Mouse (Mus musculus): ENCODE results near the gene Tmeff2. TPM values are rescaled to one million over a fixed set of nuclear protein-coding genes. Genes with fewer than 3 reads are reported as not detected.
A peak's percentile ranks its signal among the peaks of the same experiment; 100 is the strongest.
"Not testable (repeated sequence)": the region's sequence is repeated elsewhere in the genome, so short reads cannot be mapped to it uniquely, and the experiment has no call there.

Gene Tmeff2
- total RNA-seq (2014; rRNA removed) = 37.2 and 38.9 TPM in 2 replicates
- polyA plus RNA-seq (2015; fragmentation: Nextera tagmentation; extraction: Ambion mirVana) = 47.8 and 67.7 TPM in 2 replicates

DNA sequence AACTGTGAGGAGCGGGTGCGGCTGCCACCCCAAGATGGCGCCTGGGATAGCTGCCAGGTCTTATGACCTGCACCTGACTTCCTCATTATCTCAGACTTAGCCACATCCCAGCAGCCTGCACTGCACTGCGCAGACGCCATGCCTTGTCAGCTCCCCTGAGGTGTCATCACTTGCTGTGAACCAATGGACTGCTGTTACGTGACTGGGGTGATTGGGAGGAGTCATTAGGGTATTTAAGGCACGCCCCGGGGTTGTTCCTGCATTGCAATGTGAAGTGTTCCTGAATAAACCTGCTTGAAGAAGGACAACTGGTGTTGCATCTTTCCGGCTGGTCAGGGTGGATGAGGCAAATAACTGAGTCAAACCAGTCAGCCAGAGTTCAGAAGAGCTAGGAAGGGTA is at the start of gene Tmeff2:
Gene Tmeff2, plus strand, starts transcription at position 262 of the 400 bp plus-strand sequence.
- not testable (repeated sequence) for H3K4me3 ChIP-seq (ENCODE audit: low read depth, low read length); ATAC-seq; DNase-seq; H3K36me3 ChIP-seq (ENCODE audit: insufficient read depth); H3K27me3 ChIP-seq (ENCODE audit: insufficient read depth, low read length); H3K9me3 ChIP-seq (ENCODE audit: low read length); H3K27ac ChIP-seq (ENCODE audit: low read depth, low read length); H3K4me2 ChIP-seq (ENCODE audit: low read depth); H3K4me1 ChIP-seq (ENCODE audit: insufficient read depth); H3K9ac ChIP-seq
- 86% methylated on average over 9 of the region's 9 CpGs for WGBS

DNA sequence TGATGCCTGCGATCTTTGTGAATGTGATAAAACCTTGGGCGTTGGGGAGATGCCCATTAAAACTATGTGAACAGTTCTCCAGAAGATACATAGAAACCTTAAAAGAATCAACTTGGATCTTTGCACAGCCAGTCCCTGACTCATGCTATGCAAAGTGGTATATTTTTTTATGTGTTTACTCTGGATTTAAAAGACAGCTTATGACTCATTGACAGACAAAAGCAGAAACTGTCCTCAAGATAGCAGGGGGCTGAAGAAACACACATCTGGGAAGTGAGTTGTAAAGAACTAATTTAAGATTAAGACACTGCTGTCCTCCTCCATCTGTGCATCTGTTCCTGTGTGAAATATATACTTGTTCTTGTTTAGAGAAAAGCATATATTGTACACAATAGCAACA is 38.9 kb upstream of the Tmeff2 start:
- ATAC-seq = no peak
- Histone ChIP-seq H3K36me3 (ENCODE audit: insufficient read depth) (no peaks in the 10 kb centered on the region), H3K9ac (no peak overlapping the region), H3K4me2 (ENCODE audit: low read depth) (no peak overlapping the region), H3K9me3 (ENCODE audit: low read length) (no peaks in the 10 kb centered on the region), H3K27me3 (ENCODE audit: insufficient read depth, low read length) (no peaks in the 10 kb centered on the region), H3K4me3 (ENCODE audit: low read depth, low read length) (no peak overlapping the region), H3K27ac (ENCODE audit: low read depth, low read length) (no peak overlapping the region), H3K4me1 (ENCODE audit: insufficient read depth) (no peaks in the 10 kb centered on the region)
- TF ChIP-seq CTCF (IDR thresholded peaks at IDR 0.05; ENCODE audit: low read depth) = no peak
- WGBS = 91% methylated on average over 2 of the region's 2 CpGs
- DNase-seq = no peak

GRCm38 (mm10) chr1:50897696-50898095 is 2.8 kb upstream of the Tmeff2 start:
- WGBS = 22% methylated on average over 6 of the region's 6 CpGs
- no peaks in the 10 kb centered on the region for H3K4me1 ChIP-seq (ENCODE audit: insufficient read depth)
- no peak overlapping the region for H3K4me2 ChIP-seq (ENCODE audit: low read depth)
- H3K9me3 ChIP-seq (ENCODE audit: low read length) = no peaks in the 10 kb centered on the region
- no peak overlapping the region for H3K4me3 ChIP-seq (ENCODE audit: low read depth, low read length)
- no peak overlapping the region for H3K9ac ChIP-seq
- ATAC-seq = peak; percentile 45; the same call in 1 of the 2 replicates
- DNase-seq = peak; percentile 11
- no peaks in the 10 kb centered on the region for H3K27me3 ChIP-seq (ENCODE audit: insufficient read depth, low read length)
- H3K27ac ChIP-seq (ENCODE audit: low read depth, low read length) = no peak overlapping the region
- TF ChIP-seq CTCF (IDR thresholded peaks at IDR 0.05; ENCODE audit: low read depth) = no peak
- H3K36me3 ChIP-seq (ENCODE audit: insufficient read depth) = no peaks in the 10 kb centered on the region

DNA sequence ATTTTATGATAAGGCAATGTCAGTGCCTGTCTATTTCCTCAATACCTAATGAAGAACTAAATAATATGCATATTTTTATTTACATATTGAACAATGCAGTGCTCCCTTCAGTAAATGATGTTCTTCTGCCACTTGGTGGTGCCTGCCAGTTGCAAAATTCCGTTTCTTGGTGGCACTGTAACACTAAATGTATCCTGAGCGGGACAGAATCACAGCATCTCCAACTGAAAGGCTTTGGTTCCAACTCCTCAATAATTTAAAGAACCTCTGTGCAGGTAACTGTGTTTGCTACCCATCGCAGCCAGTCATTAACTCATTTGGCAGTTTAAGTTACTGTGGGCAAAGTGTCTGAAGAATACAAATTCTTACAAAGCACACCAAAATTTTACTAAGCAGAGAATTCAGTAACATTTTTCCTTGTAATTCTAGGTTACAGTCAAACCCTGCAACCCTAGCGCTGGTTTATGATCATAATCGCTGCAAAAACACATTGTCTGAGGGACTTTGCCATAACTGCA is 24.4 kb downstream of the Tmeff2 start:
- DNase-seq (peak; percentile 81), ATAC-seq (no peak)
- H3K36me3 ChIP-seq (ENCODE audit: insufficient read depth) = no peaks in the 10 kb centered on the region
- peak overlapping the region; percentile 83 for H3K9ac ChIP-seq
- peak overlapping the region; percentile 90 for H3K4me3 ChIP-seq (ENCODE audit: low read depth, low read length)
- H3K4me2 ChIP-seq (ENCODE audit: low read depth) = peak overlapping the region; percentile 93
- peak; percentile 75 for TF ChIP-seq CTCF (IDR thresholded peaks at IDR 0.05; ENCODE audit: low read depth)
- WGBS = 25% methylated on average over 5 of the region's 5 CpGs
- H3K4me1 ChIP-seq (ENCODE audit: insufficient read depth) = no peaks in the 10 kb centered on the region
- no peaks in the 10 kb centered on the region for H3K9me3 ChIP-seq (ENCODE audit: low read length)
- H3K27me3 ChIP-seq (ENCODE audit: insufficient read depth, low read length) = no peaks in the 10 kb centered on the region
- peak overlapping the region; percentile 92 for H3K27ac ChIP-seq (ENCODE audit: low read depth, low read length)

DNA sequence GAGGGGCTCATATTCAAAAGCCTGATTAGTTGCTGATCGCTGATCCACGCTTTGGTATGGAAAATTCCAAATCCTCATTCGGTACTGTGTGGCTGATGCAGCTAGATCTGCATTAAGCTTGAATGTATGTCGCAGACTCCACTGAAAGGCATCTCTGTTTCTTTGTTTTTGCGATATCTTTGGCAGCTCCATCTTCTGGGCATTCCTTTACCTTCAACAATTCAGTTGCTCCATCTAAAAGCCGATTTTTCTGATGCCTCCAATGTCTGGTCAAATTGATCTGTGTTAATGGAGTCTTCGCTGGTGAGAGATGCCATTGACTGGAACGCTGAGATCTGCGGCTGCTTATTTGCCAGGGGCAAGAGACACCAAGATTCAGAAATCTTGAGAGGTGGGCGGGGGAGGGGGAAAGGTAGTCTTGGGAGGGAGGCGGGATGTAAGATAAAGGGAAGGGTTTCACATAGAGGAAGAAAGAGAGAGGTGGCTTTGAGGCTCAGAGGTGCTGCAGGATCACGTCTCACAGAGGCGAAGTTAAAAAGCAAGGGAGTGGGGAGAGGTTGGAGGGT is 25.0 kb downstream of the Tmeff2 start:
- no peaks in the 10 kb centered on the region for H3K9me3 ChIP-seq (ENCODE audit: low read length)
- ATAC-seq = no peak
- H3K36me3 ChIP-seq (ENCODE audit: insufficient read depth) = no peaks in the 10 kb centered on the region
- H3K9ac ChIP-seq = peak overlapping the region; percentile 83
- WGBS = 3% methylated on average over 13 of the region's 13 CpGs
- peak; percentile 78 for DNase-seq
- peak; percentile 27; the same call in 1 of the 2 replicates for TF ChIP-seq CTCF (IDR thresholded peaks at IDR 0.05; ENCODE audit: low read depth)
- H3K4me3 ChIP-seq (ENCODE audit: low read depth, low read length) = peak overlapping the region; percentile 90
- peak overlapping the region; percentile 93 for H3K4me2 ChIP-seq (ENCODE audit: low read depth)
- H3K27ac ChIP-seq (ENCODE audit: low read depth, low read length) = peak overlapping the region; percentile 92
- no peaks in the 10 kb centered on the region for H3K27me3 ChIP-seq (ENCODE audit: insufficient read depth, low read length)
- no peaks in the 10 kb centered on the region for H3K4me1 ChIP-seq (ENCODE audit: insufficient read depth)

DNA sequence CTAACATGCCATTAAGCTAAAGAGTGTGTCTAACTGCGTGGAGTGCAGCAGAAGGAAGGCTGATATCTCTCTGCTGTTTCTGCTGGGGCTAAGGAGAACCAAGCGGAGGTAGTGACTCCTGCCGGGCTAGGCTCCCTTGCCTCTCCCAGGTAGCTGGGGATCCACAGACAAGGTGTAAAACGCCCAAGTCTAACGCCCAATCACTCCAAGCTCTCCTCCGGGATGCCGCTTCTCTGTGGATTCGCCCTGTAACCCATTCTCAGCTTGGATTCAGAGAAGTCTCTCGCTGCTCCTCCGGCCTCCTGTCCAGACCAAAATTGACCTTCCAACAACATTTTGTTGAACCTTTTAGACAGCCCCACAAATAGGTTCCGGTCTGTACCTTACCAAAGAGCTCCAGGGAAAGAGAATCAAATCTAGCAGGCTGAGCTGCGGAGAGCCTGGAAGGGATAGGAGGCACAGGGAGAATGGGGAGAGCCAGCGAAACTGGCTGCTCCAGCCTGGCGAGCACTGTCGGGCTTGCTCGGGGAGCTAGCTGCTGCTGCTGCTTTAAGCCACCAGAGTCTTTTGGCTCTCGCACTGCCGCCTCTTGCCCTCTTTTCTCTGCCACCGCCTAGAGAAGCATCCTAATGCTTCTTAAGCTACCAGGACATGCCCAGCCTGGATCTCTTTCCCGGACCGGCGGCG is 26.1 kb downstream of the Tmeff2 start:
- Histone ChIP-seq H3K4me1 (ENCODE audit: insufficient read depth) (no peaks in the 10 kb centered on the region), H3K9ac (peak overlapping the region; percentile 83), H3K36me3 (ENCODE audit: insufficient read depth) (no peaks in the 10 kb centered on the region), H3K9me3 (ENCODE audit: low read length) (no peaks in the 10 kb centered on the region), H3K27ac (ENCODE audit: low read depth, low read length) (peak overlapping the region; percentile 92), H3K4me2 (ENCODE audit: low read depth) (peak overlapping the region; percentile 93), H3K27me3 (ENCODE audit: insufficient read depth, low read length) (no peaks in the 10 kb centered on the region), H3K4me3 (ENCODE audit: low read depth, low read length) (peak overlapping the region; percentile 90)
- under 1% methylated on average over 23 of the region's 23 CpGs for WGBS
- ATAC-seq (peak; percentile 54), DNase-seq (peak; percentile 83)
- 0 out of 2 replicates have a peak, but pooled peaks have one; percentile 10 for TF ChIP-seq CTCF (IDR thresholded peaks at IDR 0.05; ENCODE audit: low read depth)

GRCm38 (mm10) chr1:50927077-50927611 is 26.7 kb downstream of the Tmeff2 start:
- H3K9me3 ChIP-seq (ENCODE audit: low read length) = no peaks in the 10 kb centered on the region
- DNase-seq = peak; percentile 95
- peak; percentile 94 for ATAC-seq
- H3K27me3 ChIP-seq (ENCODE audit: insufficient read depth, low read length) = no peaks in the 10 kb centered on the region
- H3K4me1 ChIP-seq (ENCODE audit: insufficient read depth) = 0 out of 2 replicates have a peak, but pooled peaks cover 4% of the 10 kb centered on the region
- H3K4me2 ChIP-seq (ENCODE audit: low read depth) = peak overlapping the region; percentile 93
- WGBS = 2% methylated on average over 37 of the region's 37 CpGs
- peak overlapping the region; percentile 92 for H3K27ac ChIP-seq (ENCODE audit: low read depth, low read length)
- H3K36me3 ChIP-seq (ENCODE audit: insufficient read depth) = no peaks in the 10 kb centered on the region
- peak; percentile 70 for TF ChIP-seq CTCF (IDR thresholded peaks at IDR 0.05; ENCODE audit: low read depth)
- peak overlapping the region; percentile 83 for H3K9ac ChIP-seq
- peak overlapping the region; percentile 90 for H3K4me3 ChIP-seq (ENCODE audit: low read depth, low read length)
